8 mouse cellular contexts compared by ENCODE assay signal in the genomic region with DNA sequence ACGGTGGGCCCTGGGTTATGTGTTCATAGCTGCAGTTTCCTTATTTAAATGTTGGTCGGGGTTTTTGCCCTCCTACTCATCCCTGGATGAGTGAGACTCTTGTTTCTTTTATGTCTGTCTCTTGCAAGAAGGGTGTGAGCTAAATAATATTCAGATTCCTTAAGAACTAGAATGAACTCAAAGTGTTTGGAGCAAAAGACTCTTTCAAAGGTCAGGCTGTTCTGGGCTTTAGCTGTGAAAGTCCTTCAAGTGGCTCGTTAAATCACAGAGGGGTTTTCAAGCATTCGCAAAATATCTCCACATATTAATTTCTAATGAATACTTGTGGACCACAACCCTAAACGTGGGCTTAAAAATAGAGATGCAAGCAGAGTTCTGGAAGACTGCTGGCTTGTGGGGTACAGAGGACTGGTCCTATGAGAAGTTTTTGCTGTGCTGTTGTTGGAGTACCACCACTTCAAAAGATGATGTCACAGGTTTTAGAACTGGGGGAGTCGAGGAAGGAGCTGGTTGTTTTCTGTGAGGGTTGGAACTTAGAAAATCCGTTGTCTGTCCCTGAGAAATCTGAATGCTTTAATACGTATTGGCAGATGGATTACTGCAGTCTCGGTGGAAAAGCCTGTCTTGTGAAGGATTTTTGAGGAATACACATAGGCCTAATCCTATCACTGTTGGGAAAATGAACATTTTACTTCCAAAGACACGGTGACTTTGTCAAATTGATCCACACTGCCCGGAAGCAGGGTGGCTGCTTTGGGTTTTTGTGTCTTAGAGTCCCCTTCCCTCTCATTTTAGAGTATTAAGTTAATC. TPM values are rescaled to one million over a fixed set of nuclear protein-coding genes. Genes with fewer than 3 reads are reported as not detected.
A peak's percentile ranks its signal among the peaks of the same experiment; 100 is the strongest.
DNase-seq lines count a peak whose midpoint lies in the region; ATAC-seq lines count a peak whose summit lies in the region.

No protein-coding gene starts in this region.

- no peaks in the 10 kb centered on the region for H3K9me3 ChIP-seq in kidney, embryonic 14.5 days (ENCODE audit: control insufficient read depth, low read length)
- no peaks in the 10 kb centered on the region for H3K9me3 ChIP-seq in hindbrain, embryonic 10.5 days
- no peaks in the 10 kb centered on the region for H3K9me3 ChIP-seq in midbrain, embryonic 12.5 days

- no peak overlapping the region for H3K27ac ChIP-seq in kidney, embryonic 14.5 days (ENCODE audit: low read depth, low read length)
- peak overlapping the region; percentile 99 for H3K27ac ChIP-seq in brown adipose tissue, adult 24 weeks (replicated peaks; ENCODE audit: low read depth, low read length)
- no peak overlapping the region for H3K27ac ChIP-seq in hindbrain, embryonic 10.5 days
- no peak overlapping the region for H3K27ac ChIP-seq in midbrain, embryonic 12.5 days (replicated peaks)

- 46% methylated on average over 11 of the region's 11 CpGs for WGBS in kidney, embryonic 14.5 days
- WGBS in hindbrain, embryonic 10.5 days = 35% methylated on average over 11 of the region's 11 CpGs
- WGBS in midbrain, embryonic 12.5 days = 21% methylated on average over 11 of the region's 11 CpGs

- H3K9ac ChIP-seq in kidney, embryonic 14.5 days (ENCODE audit: low read depth, low read length) = 0 out of 2 replicates have a peak overlapping the region, but pooled peaks have one; percentile 84
- peak overlapping the region; percentile 77; the same call in 1 of the 2 replicates for H3K9ac ChIP-seq in midbrain, embryonic 12.5 days (replicated peaks)

- H3K27me3 ChIP-seq in kidney, embryonic 14.5 days (ENCODE audit: control insufficient read depth, insufficient read depth, low read length) = no peaks in the 10 kb centered on the region
- H3K27me3 ChIP-seq in hindbrain, embryonic 10.5 days (ENCODE audit: insufficient read depth, poor library complexity, severe bottlenecking) = peaks cover 33% of the 10 kb centered on the region
- H3K27me3 ChIP-seq in midbrain, embryonic 12.5 days = peaks cover 17% of the 10 kb centered on the region

- peak overlapping the region; percentile 84; the same call in 1 of the 2 replicates for H3K4me3 ChIP-seq in kidney, embryonic 14.5 days (ENCODE audit: low read length)
- H3K4me3 ChIP-seq in brown adipose tissue, adult 24 weeks (ENCODE audit: insufficient read depth, low read depth, low read length) = peak overlapping the region; percentile 84
- H3K4me3 ChIP-seq in hindbrain, embryonic 10.5 days = peak overlapping the region; percentile 78
- peak overlapping the region; percentile 68 for H3K4me3 ChIP-seq in midbrain, embryonic 12.5 days

- H3K4me2 ChIP-seq in kidney, embryonic 14.5 days (replicated peaks; ENCODE audit: low read depth, low read length) = peak overlapping the region; percentile 94
- peak overlapping the region; percentile 98 for H3K4me2 ChIP-seq in midbrain, embryonic 12.5 days (replicated peaks)

- H3K4me1 ChIP-seq in kidney, embryonic 14.5 days (ENCODE audit: control insufficient read depth, insufficient read depth, low read length) = peaks cover 26% of the 10 kb centered on the region
- H3K4me1 ChIP-seq in brown adipose tissue, adult 24 weeks (ENCODE audit: control insufficient read depth, insufficient read depth, insufficient read length, low read length) = peaks cover 9% of the 10 kb centered on the region; the same call in 1 of the 2 replicates
- H3K4me1 ChIP-seq in hindbrain, embryonic 10.5 days (replicated peaks) = peaks cover 30% of the 10 kb centered on the region; the same call in 1 of the 2 replicates
- peaks cover 29% of the 10 kb centered on the region for H3K4me1 ChIP-seq in midbrain, embryonic 12.5 days

- no peak for ATAC-seq in kidney, embryonic 14.5 days (ENCODE audit: low FRiP score, low TSS enrichment)
- no peak for ATAC-seq in midbrain, embryonic 12.5 days (ENCODE audit: low FRiP score, low read depth)
- ATAC-seq in inflammation-experienced regulatory T-cells, adult 6 months = no peak

- H3K36me3 ChIP-seq in kidney, embryonic 14.5 days (ENCODE audit: control insufficient read depth, insufficient read depth, low read length) = no peaks in the 10 kb centered on the region
- H3K36me3 ChIP-seq in hindbrain, embryonic 10.5 days = no peaks in the 10 kb centered on the region
- no peaks in the 10 kb centered on the region for H3K36me3 ChIP-seq in midbrain, embryonic 12.5 days

- DNase-seq in kidney, postnatal 10 days = no peak
- DNase-seq in hindbrain, embryonic 10.5 days (ENCODE audit: low spot score) = no peak
- no peak for DNase-seq in right cerebral cortex, postnatal 25 days
- DNase-seq in urinary bladder, adult 18-20 months (ENCODE audit: low spot score in 2 of 2) = no peak

RNA-seq across cellular contexts. Expression of gene Bcl6, which starts 1.7 kb away (rescaled TPM):
- 0.73 and 0.91 TPM in 2 replicates for polyA plus RNA-seq in kidney, embryonic 14.5 days (2014; fragmentation: Nextera tagmentation; extraction: Ambion mirVana)
- polyA plus RNA-seq in brown adipose tissue, adult 24 weeks (2012; ENCODE audit: insufficient read depth, insufficient read length, missing spikeins) = 20.3 and 66.4 TPM in 2 replicates
- polyA plus RNA-seq in hindbrain, embryonic 10.5 days (2016; fragmentation: Nextera tagmentation; extraction: Ambion mirVana) = 0.16 and 0.19 TPM in 2 replicates
- polyA plus RNA-seq in midbrain, embryonic 12.5 days (2016; fragmentation: Nextera tagmentation; extraction: Ambion mirVana) = 0.15 and 0.25 TPM in 2 replicates
- 10 to 100 TPM in 2 of 3 experiments, 1 to 10 TPM in 1; 8.4 to 28.5 (median 10.2) TPM for polyA plus RNA-seq in inflammation-experienced regulatory T-cells, adult 6 months (2017; shearing (Covaris generic))

RNA-seq across cellular contexts. Expression of gene Gm37419, which starts 2.1 kb away (rescaled TPM):
- not detected in 2 replicates for polyA plus RNA-seq in kidney, embryonic 14.5 days (2014; fragmentation: Nextera tagmentation; extraction: Ambion mirVana)
- not detected in 2 replicates for polyA plus RNA-seq in brown adipose tissue, adult 24 weeks (2012; ENCODE audit: insufficient read depth, insufficient read length, missing spikeins)
- polyA plus RNA-seq in hindbrain, embryonic 10.5 days (2016; fragmentation: Nextera tagmentation; extraction: Ambion mirVana) = not detected in 2 replicates
- not detected in 2 replicates for polyA plus RNA-seq in midbrain, embryonic 12.5 days (2016; fragmentation: Nextera tagmentation; extraction: Ambion mirVana)
- polyA plus RNA-seq in inflammation-experienced regulatory T-cells, adult 6 months (2017; shearing (Covaris generic)) = not detected

RNA-seq across cellular contexts. Expression of gene Rtp2, which starts 58.2 kb away (rescaled TPM):
- not detected in 2 replicates for polyA plus RNA-seq in kidney, embryonic 14.5 days (2014; fragmentation: Nextera tagmentation; extraction: Ambion mirVana)
- polyA plus RNA-seq in brown adipose tissue, adult 24 weeks (2012; ENCODE audit: insufficient read depth, insufficient read length, missing spikeins) = not detected in 2 replicates
- polyA plus RNA-seq in hindbrain, embryonic 10.5 days (2016; fragmentation: Nextera tagmentation; extraction: Ambion mirVana) = not detected in 2 replicates
- polyA plus RNA-seq in midbrain, embryonic 12.5 days (2016; fragmentation: Nextera tagmentation; extraction: Ambion mirVana) = not detected in 2 replicates
- not detected for polyA plus RNA-seq in inflammation-experienced regulatory T-cells, adult 6 months (2017; shearing (Covaris generic))
